Mouse (Mus musculus) kidney, postnatal 10 days (tissue): ENCODE measurements around the gene Ptprs.

Experiments
- DNase-seq: peaks from one replicate; pipeline ENCODE4 v3.0.0; 2021; ENCODE audit warnings: mixed read lengths

Gene Ptprs

GRCm38 (mm10) chr17:56373136-56374034, 102.9 kb downstream of the Ptprs start:
- no peak for DNase-seq

GRCm38 (mm10) chr17:56372109-56372508, 104.2 kb downstream of the Ptprs start:
- no peak for DNase-seq

- DNase-seq: no peak
Measured at GRCm38 (mm10) chr17:56371029-56371660, 105.1 kb downstream of the Ptprs start.

- no peak for DNase-seq
Measured at GRCm38 (mm10) chr17:56370090-56370489, 106.2 kb downstream of the Ptprs start.

- DNase-seq: peak; percentile 24
Measured at GRCm38 (mm10) chr17:56368291-56368790, 107.9 kb downstream of the Ptprs start.

GRCm38 (mm10) chr17:56365791-56366673, 110.3 kb downstream of the Ptprs start:
- peak; percentile 37 for DNase-seq
